Mouse (Mus musculus) liver, adult 2 months (tissue): ENCODE measurements around the gene Galnt14. TPM values are rescaled to one million over a fixed set of nuclear protein-coding genes. Genes with fewer than 3 reads are reported as not detected.

Experiments used
- DNase-seq: peaks from one replicate; pipeline ENCODE4 v3.0.0-alpha.2; 2011; ENCODE audit warnings: low read depth, low spot score; ENCODE audit errors: extremely low read depth
- H3K27ac ChIP-seq: fragments of 200-500 bp; replicated peaks from 2 replicates; pipeline ENCODE4 v1.5.1; 2012; ENCODE audit warnings: low read depth, mild to moderate bottlenecking, control low read depth, inconsistent platforms, low read length; ENCODE audit not compliant: insufficient read depth
- H3K27me3 ChIP-seq: fragments of 200-500 bp; 2 replicates; pipeline ENCODE4 v1.6.1; 2012; ENCODE audit warnings: mild to moderate bottlenecking, moderate library complexity, low read length, inconsistent platforms; ENCODE audit not compliant: control insufficient read depth, insufficient read depth
- H3K36me3 ChIP-seq: fragments of 200-500 bp; 2 replicates; pipeline ENCODE4 v1.6.1; 2012; ENCODE audit warnings: low read length, inconsistent platforms; ENCODE audit not compliant: control insufficient read depth, insufficient read depth
- H3K4me1 ChIP-seq: fragments of 200-500 bp; 2 replicates; pipeline ENCODE4 v1.6.1; 2011; ENCODE audit warnings: low read length; ENCODE audit not compliant: control insufficient read depth, insufficient read depth
- H3K4me3 ChIP-seq: fragments of 200-500 bp; 2 replicates; pipeline ENCODE4 v1.5.1; 2011; ENCODE audit warnings: low read depth, mild to moderate bottlenecking, control low read depth, low read length, moderate library complexity; ENCODE audit not compliant: insufficient read depth
- H3K79me2 ChIP-seq: fragments of 200-500 bp; 2 replicates; pipeline ENCODE4 v1.6.1; 2012; ENCODE audit warnings: inconsistent platforms, mild to moderate bottlenecking, low read length, moderate library complexity; ENCODE audit not compliant: control insufficient read depth, insufficient read depth
- H3K9ac ChIP-seq: fragments of 200-500 bp; 2 replicates; pipeline ENCODE4 v1.6.1; 2012; ENCODE audit warnings: low read depth, mild to moderate bottlenecking, control low read depth, inconsistent platforms, low read length
- CTCF ChIP-seq: fragments of 200-500 bp; IDR thresholded peaks from 2 replicates; pipeline ENCODE4 v1.5.1; 2011; ENCODE audit warnings: low read depth, low read length, control low read depth
- POLR2A ChIP-seq: fragments of 200-500 bp; IDR thresholded peaks from 2 replicates; pipeline ENCODE4 v1.6.1; 2011; ENCODE audit warnings: low read length, control low read depth; ENCODE audit not compliant: insufficient read depth; ENCODE audit errors: extremely low read depth
- WGBS: fragments of 180-500 bp; shearing (Covaris S2); methylation state at CpG from one replicate; pipeline ENCODE4 v1.1.7; 2018; 5-methylcytosine and 5-hydroxymethylcytosine counted together
- polyA plus RNA-seq: library from polyadenylated mRNA; depleted of rRNA; stranded (reverse); fragments of >200 nt; gene quantifications from 2 replicates; pipeline ENCODE4 v1.2.3, GENCODE M21; 2012
- total RNA-seq: library from RNA; depleted of rRNA; stranded (reverse); fragments of >200 nt; gene quantifications from 2 replicates; pipeline ENCODE4 v1.2.3, GENCODE M21; 2014

Gene Galnt14
- total and polyA plus RNA-seq, 2 experiments = 0.18 to 0.44 TPM

GRCm38 (mm10) chr17:73474371-73474770 is 235.9 kb downstream of the Galnt14 start:
- Histone ChIP-seq H3K4me3 (no peak overlapping the region), H3K79me2 (no peaks in the 10 kb centered on the region), H3K4me1 (no peaks in the 10 kb centered on the region), H3K36me3 (no peaks in the 10 kb centered on the region), H3K9ac (no peak overlapping the region), H3K27me3 (no peaks in the 10 kb centered on the region), H3K27ac (no peak overlapping the region)
- no peak for DNase-seq
- TF ChIP-seq CTCF = no peak
- no peak for TF ChIP-seq POLR2A
- 52% methylated on average over 7 of the region's 7 CpGs for WGBS

DNA sequence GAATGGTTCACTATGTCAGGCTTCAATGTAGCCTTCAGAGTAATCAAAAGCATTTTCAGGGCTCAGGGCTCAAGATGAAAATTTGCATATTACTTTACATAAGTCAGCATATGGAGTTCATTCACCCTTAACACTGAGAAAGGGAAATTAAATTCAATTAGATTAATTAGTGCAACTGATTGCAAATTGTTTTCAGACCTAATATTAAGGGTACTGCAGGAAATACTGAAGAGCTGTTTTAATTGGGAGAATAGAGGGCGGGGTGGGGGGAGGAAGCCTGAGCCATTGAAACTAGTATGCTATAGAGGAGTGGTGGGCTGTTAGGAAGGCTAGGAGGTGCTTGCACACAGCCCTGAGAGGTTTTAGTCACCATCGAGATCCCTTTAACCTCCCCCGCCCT is 237.2 kb downstream of the Galnt14 start:
- H3K27me3 ChIP-seq = no peaks in the 10 kb centered on the region
- no peak overlapping the region for H3K4me3 ChIP-seq
- H3K9ac ChIP-seq = no peak overlapping the region
- 69% methylated on average over 3 of the region's 3 CpGs for WGBS
- no peaks in the 10 kb centered on the region for H3K4me1 ChIP-seq
- DNase-seq = no peak
- no peaks in the 10 kb centered on the region for H3K79me2 ChIP-seq
- TF ChIP-seq POLR2A (no peak), CTCF (no peak)
- H3K27ac ChIP-seq = no peak overlapping the region
- H3K36me3 ChIP-seq = no peaks in the 10 kb centered on the region

DNA sequence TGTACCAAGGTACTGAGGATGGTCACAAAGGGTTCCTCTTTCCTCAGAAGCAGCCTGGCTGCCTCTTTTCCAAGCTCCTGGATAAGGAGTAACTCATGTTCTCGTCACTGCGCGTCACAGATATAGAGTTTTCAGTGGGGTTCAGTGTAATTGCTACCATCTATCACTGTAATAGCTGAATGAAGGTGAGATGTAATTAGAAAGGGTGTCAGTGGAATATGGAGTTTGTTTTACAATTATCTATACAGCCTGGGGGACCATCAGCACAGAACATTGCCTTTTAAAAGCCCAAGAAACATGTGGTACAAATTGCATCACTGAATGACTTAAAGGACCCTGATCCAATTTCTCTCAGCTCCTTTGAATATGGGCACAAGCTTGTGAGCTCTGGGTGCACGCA is 249.4 kb downstream of the Galnt14 start:
- Histone ChIP-seq H3K9ac (no peak overlapping the region), H3K4me1 (no peaks in the 10 kb centered on the region), H3K27ac (no peak overlapping the region), H3K27me3 (no peaks in the 10 kb centered on the region), H3K36me3 (no peaks in the 10 kb centered on the region), H3K79me2 (no peaks in the 10 kb centered on the region), H3K4me3 (no peak overlapping the region)
- WGBS = 83% methylated on average over 4 of the region's 4 CpGs
- DNase-seq = no peak
- no peak for TF ChIP-seq POLR2A
- no peak for TF ChIP-seq CTCF

DNA sequence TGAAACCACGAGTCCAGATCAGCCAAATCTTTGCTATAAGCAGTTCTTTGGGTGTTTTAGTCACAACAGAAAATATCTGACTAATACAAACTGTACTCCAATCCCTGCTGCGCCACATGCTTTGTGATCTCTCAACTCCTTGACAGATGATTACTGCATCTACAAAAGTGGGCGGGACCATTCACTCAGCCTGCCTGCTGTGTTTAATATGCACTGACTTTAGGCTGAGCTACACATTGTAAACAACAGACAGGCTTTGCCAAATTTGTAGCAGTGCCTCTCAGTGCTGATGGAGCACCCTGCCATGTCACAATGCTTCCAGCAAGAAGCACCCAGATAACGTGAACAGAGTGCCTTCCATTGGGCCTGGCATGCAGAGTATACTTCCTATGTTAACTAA is 251.5 kb downstream of the Galnt14 start:
- Histone ChIP-seq H3K4me1 (no peaks in the 10 kb centered on the region), H3K27ac (no peak overlapping the region), H3K9ac (no peak overlapping the region), H3K27me3 (no peaks in the 10 kb centered on the region), H3K79me2 (no peaks in the 10 kb centered on the region), H3K36me3 (no peaks in the 10 kb centered on the region), H3K4me3 (no peak overlapping the region)
- DNase-seq = no peak
- TF ChIP-seq POLR2A (no peak), CTCF (no peak)
- 70% methylated on average over 4 of the region's 4 CpGs for WGBS

- Histone ChIP-seq H3K79me2 (no peaks in the 10 kb centered on the region), H3K4me1 (no peaks in the 10 kb centered on the region), H3K36me3 (no peaks in the 10 kb centered on the region), H3K27ac (no peak overlapping the region), H3K9ac (no peak overlapping the region), H3K4me3 (no peak overlapping the region), H3K27me3 (no peaks in the 10 kb centered on the region)
- TF ChIP-seq CTCF (no peak), POLR2A (no peak)
- DNase-seq = no peak
- WGBS = 74% methylated on average over 2 of the region's 2 CpGs
Observed at GRCm38 (mm10) chr17:73456551-73456950, 253.7 kb downstream of the Galnt14 start.

DNA sequence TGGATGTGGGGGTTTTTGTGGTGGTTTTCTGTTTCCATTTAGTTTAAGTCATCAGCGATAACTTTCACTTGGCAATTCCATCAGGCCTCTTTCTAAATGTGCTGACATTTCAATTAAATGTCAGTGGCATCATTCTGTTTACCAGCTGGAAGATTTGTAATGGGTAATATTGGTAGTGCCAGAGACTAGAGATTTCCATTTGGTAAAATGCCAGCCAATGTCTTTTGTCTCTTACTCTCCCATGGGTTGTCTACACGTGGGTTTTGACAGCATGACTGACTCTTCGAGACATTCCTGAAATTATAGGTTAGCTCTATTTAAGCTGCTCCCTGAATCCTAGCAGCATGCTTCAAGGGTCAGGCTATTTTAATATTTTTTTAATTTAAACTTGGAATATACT is 256.6 kb downstream of the Galnt14 start:
- H3K27me3 ChIP-seq = no peaks in the 10 kb centered on the region
- no peak overlapping the region for H3K9ac ChIP-seq
- no peaks in the 10 kb centered on the region for H3K79me2 ChIP-seq
- H3K36me3 ChIP-seq = no peaks in the 10 kb centered on the region
- WGBS = 85% methylated on average over 3 of the region's 3 CpGs
- DNase-seq = no peak
- H3K4me1 ChIP-seq = no peaks in the 10 kb centered on the region
- no peak for TF ChIP-seq POLR2A
- TF ChIP-seq CTCF = no peak
- no peak overlapping the region for H3K4me3 ChIP-seq
- H3K27ac ChIP-seq = no peak overlapping the region

DNA sequence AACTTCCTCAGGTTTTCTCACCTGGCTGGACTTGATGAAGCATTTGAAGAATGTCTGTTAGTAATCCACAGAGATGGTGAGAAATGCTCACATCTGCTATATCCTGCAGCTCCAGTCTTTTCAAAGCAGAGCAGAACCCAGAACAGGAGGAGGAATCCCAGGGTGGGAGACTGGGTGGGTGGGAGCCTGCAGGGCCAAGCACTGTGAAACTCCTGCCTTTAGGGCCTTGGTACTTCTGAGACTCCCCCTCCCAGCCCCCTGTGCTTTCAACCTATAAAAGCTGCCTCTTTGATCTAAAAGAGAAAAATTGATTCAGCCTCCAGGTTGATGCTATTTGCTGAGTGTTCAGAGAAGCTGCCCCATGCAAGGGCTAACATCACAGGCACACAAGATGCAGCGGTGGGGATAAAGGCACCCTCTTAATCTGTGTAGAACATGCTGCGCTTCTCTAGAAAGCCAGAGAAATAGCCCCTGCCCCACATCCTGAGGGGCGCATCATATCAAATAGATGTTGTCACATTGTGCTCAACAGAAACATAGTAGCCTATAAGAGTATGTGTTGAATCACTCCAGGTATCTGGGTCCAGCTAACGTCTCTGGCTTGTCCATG is 258.0 kb downstream of the Galnt14 start:
- H3K79me2 ChIP-seq = no peaks in the 10 kb centered on the region
- 83% methylated on average over 4 of the region's 4 CpGs for WGBS
- TF ChIP-seq CTCF (no peak), POLR2A (no peak)
- H3K27ac ChIP-seq = no peak overlapping the region
- no peak overlapping the region for H3K9ac ChIP-seq
- no peaks in the 10 kb centered on the region for H3K4me1 ChIP-seq
- H3K4me3 ChIP-seq = no peak overlapping the region
- no peaks in the 10 kb centered on the region for H3K27me3 ChIP-seq
- H3K36me3 ChIP-seq = no peaks in the 10 kb centered on the region
- DNase-seq = no peak
